In genomic region chr11:70652029-70652883, GRCm38 (mm10) we compare ENCODE assay signal across 8 mouse cellular contexts. TPM values are rescaled to one million over a fixed set of nuclear protein-coding genes. Genes with fewer than 3 reads are reported as not detected.
A peak's percentile ranks its signal among the peaks of the same experiment; 100 is the strongest.
DNase-seq lines count a peak whose midpoint lies in the region; ATAC-seq and TF ChIP-seq lines count a peak whose summit lies in the region.

No protein-coding gene starts in this region.

- no peak for TF ChIP-seq CTCF in E14TG2a.4 (conservative IDR thresholded peaks at IDR 0.05; ENCODE audit: low read length)

- no peaks in the 10 kb centered on the region for H3K27me3 ChIP-seq in heart, embryonic 11.5 days (ENCODE audit: control insufficient read depth, insufficient read depth, low read length)
- no peaks in the 10 kb centered on the region; the same call in 1 of the 2 replicates for H3K27me3 ChIP-seq in E14TG2a.4 (ENCODE audit: insufficient read depth, low read length)
- H3K27me3 ChIP-seq in forebrain, embryonic 10.5 days (ENCODE audit: poor library complexity, severe bottlenecking), result no peaks in the 10 kb centered on the region
- H3K27me3 ChIP-seq in limb, embryonic 12.5 days, result no peaks in the 10 kb centered on the region
- H3K27me3 ChIP-seq in splenic B cell, adult 2 months (ENCODE audit: control insufficient read depth, insufficient read depth, low read length, poor library complexity, severe bottlenecking), result no peaks in the 10 kb centered on the region

- peaks cover 31% of the 10 kb centered on the region for H3K36me3 ChIP-seq in heart, embryonic 11.5 days (ENCODE audit: control insufficient read depth, insufficient read depth, low read length)
- H3K36me3 ChIP-seq in E14TG2a.4 (ENCODE audit: insufficient read depth, low read length), result peaks cover 57% of the 10 kb centered on the region
- H3K36me3 ChIP-seq in forebrain, embryonic 10.5 days (replicated peaks), result peaks cover 51% of the 10 kb centered on the region
- peaks cover 48% of the 10 kb centered on the region for H3K36me3 ChIP-seq in limb, embryonic 12.5 days
- peaks cover 14% of the 10 kb centered on the region for H3K36me3 ChIP-seq in splenic B cell, adult 2 months (ENCODE audit: control insufficient read depth, insufficient read depth, low read length, poor library complexity, severe bottlenecking)

- H3K4me3 ChIP-seq in heart, embryonic 11.5 days (ENCODE audit: low read depth, low read length), result peak overlapping the region; percentile 100
- H3K4me3 ChIP-seq in E14TG2a.4 (replicated peaks; ENCODE audit: low read length), result peak overlapping the region; percentile 99
- peak overlapping the region; percentile 99 for H3K4me3 ChIP-seq in forebrain, embryonic 10.5 days
- H3K4me3 ChIP-seq in limb, embryonic 12.5 days (replicated peaks), result peak overlapping the region; percentile 97

- H3K27ac ChIP-seq in heart, embryonic 11.5 days (ENCODE audit: low read depth, low read length), result 0 out of 2 replicates have a peak overlapping the region, but pooled peaks have one; percentile 99
- H3K27ac ChIP-seq in forebrain, embryonic 10.5 days, result peak overlapping the region; percentile 99; the same call in 1 of the 2 replicates
- H3K27ac ChIP-seq in limb, embryonic 12.5 days, result peak overlapping the region; percentile 98

- H3K9ac ChIP-seq in heart, embryonic 11.5 days (ENCODE audit: low read depth, low read length), result peak overlapping the region; percentile 100
- H3K9ac ChIP-seq in limb, embryonic 12.5 days (replicated peaks), result peak overlapping the region; percentile 97

- no peaks in the 10 kb centered on the region for H3K9me3 ChIP-seq in heart, embryonic 11.5 days (replicated peaks; ENCODE audit: control insufficient read depth, low read length)
- peaks cover 50% of the 10 kb centered on the region for H3K9me3 ChIP-seq in E14TG2a.4 (ENCODE audit: low read length)
- H3K9me3 ChIP-seq in forebrain, embryonic 10.5 days, result no peaks in the 10 kb centered on the region
- no peaks in the 10 kb centered on the region for H3K9me3 ChIP-seq in limb, embryonic 12.5 days

- peaks cover 43% of the 10 kb centered on the region for H3K4me1 ChIP-seq in heart, embryonic 11.5 days (ENCODE audit: control insufficient read depth, insufficient read depth, low read length)
- peaks cover 66% of the 10 kb centered on the region for H3K4me1 ChIP-seq in E14TG2a.4 (replicated peaks; ENCODE audit: low read depth, low read length)
- H3K4me1 ChIP-seq in forebrain, embryonic 10.5 days, result peaks cover 75% of the 10 kb centered on the region
- H3K4me1 ChIP-seq in limb, embryonic 12.5 days (replicated peaks), result peaks cover 67% of the 10 kb centered on the region

- H3K4me2 ChIP-seq in heart, embryonic 11.5 days, result peak overlapping the region; percentile 82
- peak overlapping the region; percentile 97 for H3K4me2 ChIP-seq in limb, embryonic 12.5 days

- ATAC-seq in heart, embryonic 11.5 days (replicated peaks; ENCODE audit: insufficient number of reproducible peaks, low FRiP score, low TSS enrichment), result no peak
- ATAC-seq in limb, embryonic 12.5 days (ENCODE audit: insufficient number of reproducible peaks, insufficient read depth, low FRiP score, low TSS enrichment, low read depth), result no peak

- no peak for DNase-seq in heart, adult 18-20 months
- no peak for DNase-seq in forebrain, embryonic 10.5 days (ENCODE audit: extremely low spot score, low spot score)
- peak; percentile 44 for DNase-seq in splenic B cell, adult 2 months (ENCODE audit: low read depth, low spot score)
- no peak for DNase-seq in right cerebral cortex, postnatal 36 days (ENCODE audit: low spot score in 2 of 2)
- no peak for DNase-seq in frontal cortex, postnatal 10 days (ENCODE audit: low spot score in 2 of 2)

- WGBS in heart, embryonic 11.5 days (ENCODE audit: insufficient replicate concordance), result 59% methylated on average over 12 of the region's 12 CpGs
- 76% methylated on average over 12 of the region's 12 CpGs for WGBS in forebrain, embryonic 10.5 days
- 57% methylated on average over 12 of the region's 12 CpGs for WGBS in limb, embryonic 12.5 days

RNA-seq across cellular contexts. Expression of gene Pfn1, which starts 2.2 kb away (rescaled TPM):
- 1,771 and 1,932 TPM in 2 replicates for polyA plus RNA-seq in heart, embryonic 11.5 days (2014; fragmentation: Nextera tagmentation; extraction: Ambion mirVana)
- total RNA-seq in heart, adult 18-20 months (2021), result 100 to 1,000 TPM; 303 to 305 TPM
- 1,843 and 1,871 TPM in 2 replicates for polyA plus RNA-seq in forebrain, embryonic 10.5 days (2016; fragmentation: Nextera tagmentation; extraction: Ambion mirVana)
- polyA plus RNA-seq in limb, embryonic 12.5 days (2016; fragmentation: Nextera tagmentation; extraction: Ambion mirVana), result 1,494 and 1,514 TPM in 2 replicates

RNA-seq across cellular contexts. Expression of gene Eno3, which starts 4.7 kb away (rescaled TPM):
- polyA plus RNA-seq in heart, embryonic 11.5 days (2014; fragmentation: Nextera tagmentation; extraction: Ambion mirVana), result 272 and 313 TPM in 2 replicates
- 1,000 to 10,000 TPM; 1,596 to 1,839 TPM for total RNA-seq in heart, adult 18-20 months (2021)
- 33.4 and 44.7 TPM in 2 replicates for polyA plus RNA-seq in forebrain, embryonic 10.5 days (2016; fragmentation: Nextera tagmentation; extraction: Ambion mirVana)
- 34.2 and 38.2 TPM in 2 replicates for polyA plus RNA-seq in limb, embryonic 12.5 days (2016; fragmentation: Nextera tagmentation; extraction: Ambion mirVana)

RNA-seq across cellular contexts. Expression of gene Slc25a11, which starts 5.0 kb away (rescaled TPM):
- 221 and 245 TPM in 2 replicates for polyA plus RNA-seq in heart, embryonic 11.5 days (2014; fragmentation: Nextera tagmentation; extraction: Ambion mirVana)
- 100 to 1,000 TPM; 619 to 711 TPM for total RNA-seq in heart, adult 18-20 months (2021)
- 138 TPM in 2 replicates for polyA plus RNA-seq in forebrain, embryonic 10.5 days (2016; fragmentation: Nextera tagmentation; extraction: Ambion mirVana)
- polyA plus RNA-seq in limb, embryonic 12.5 days (2016; fragmentation: Nextera tagmentation; extraction: Ambion mirVana), result 161 and 163 TPM in 2 replicates

RNA-seq across cellular contexts. Expression of gene Rnf167, which starts 5.2 kb away (rescaled TPM):
- polyA plus RNA-seq in heart, embryonic 11.5 days (2014; fragmentation: Nextera tagmentation; extraction: Ambion mirVana), result 66.8 and 76.9 TPM in 2 replicates
- total RNA-seq in heart, adult 18-20 months (2021), result 10 to 100 TPM; 51.4 to 63.0 TPM
- polyA plus RNA-seq in forebrain, embryonic 10.5 days (2016; fragmentation: Nextera tagmentation; extraction: Ambion mirVana), result 71.3 and 79.9 TPM in 2 replicates
- polyA plus RNA-seq in limb, embryonic 12.5 days (2016; fragmentation: Nextera tagmentation; extraction: Ambion mirVana), result 95.8 and 104 TPM in 2 replicates

RNA-seq across cellular contexts. Expression of gene Gp1ba, which starts 13.3 kb away (rescaled TPM):
- 2.6 and 5.4 TPM in 2 replicates for polyA plus RNA-seq in heart, embryonic 11.5 days (2014; fragmentation: Nextera tagmentation; extraction: Ambion mirVana)
- total RNA-seq in heart, adult 18-20 months (2021), result under 1 TPM; 0.21 to 0.35 TPM
- polyA plus RNA-seq in forebrain, embryonic 10.5 days (2016; fragmentation: Nextera tagmentation; extraction: Ambion mirVana), result 0.56 and 1.00 TPM in 2 replicates
- 0.22 and 0.31 TPM in 2 replicates for polyA plus RNA-seq in limb, embryonic 12.5 days (2016; fragmentation: Nextera tagmentation; extraction: Ambion mirVana)
